Mouse (Mus musculus) liver, embryonic 12.5 days (tissue): ENCODE measurements at regions not wholly inside any gene's neighbourhood (a gene's known extent, or its start where the extent isn't known, plus 50 kb on each side); places are given as distances from the start of the nearest gene placed in this dataset.

Experiments
- ATAC-seq: fragments of 200-750 bp; cut with Nextera tagmentation; 2 replicates; pipeline ENCODE4 v1.8.0; 2017; ENCODE audit warnings: moderate number of reproducible peaks, mild to moderate bottlenecking, moderate library complexity
- H3K27ac ChIP-seq: fragments of 300-500 bp; sonication (generic); 2 replicates; pipeline ENCODE4 v1.5.1; 2016; ENCODE audit warnings: mild to moderate bottlenecking
- H3K27me3 ChIP-seq: fragments of 300-500 bp; sonication (generic); replicated peaks from 2 replicates; pipeline ENCODE4 v1.6.1; 2016; ENCODE audit warnings: mild to moderate bottlenecking, moderate library complexity
- H3K36me3 ChIP-seq: fragments of 300-500 bp; sonication (generic); 2 replicates; pipeline ENCODE4 v1.6.1; 2016; ENCODE audit warnings: mild to moderate bottlenecking, moderate library complexity
- H3K4me1 ChIP-seq: fragments of 300-500 bp; sonication (generic); 2 replicates; pipeline ENCODE4 v1.6.1; 2016
- H3K4me2 ChIP-seq: fragments of 300-500 bp; sonication (generic); 2 replicates; pipeline ENCODE4 v1.6.1; 2016; ENCODE audit warnings: mild to moderate bottlenecking, moderate library complexity
- H3K4me3 ChIP-seq: fragments of 300-500 bp; sonication (generic); 2 replicates; pipeline ENCODE4 v1.5.1; 2016; ENCODE audit warnings: mild to moderate bottlenecking, moderate library complexity
- H3K9ac ChIP-seq: fragments of 300-500 bp; sonication (generic); 2 replicates; pipeline ENCODE4 v1.6.1; 2016; ENCODE audit warnings: mild to moderate bottlenecking, moderate library complexity
- H3K9me3 ChIP-seq: fragments of 300-500 bp; sonication (generic); replicated peaks from 2 replicates; pipeline ENCODE4 v1.6.1; 2016; ENCODE audit warnings: mild to moderate bottlenecking, moderate library complexity
- WGBS: fragments of 180-500 bp; shearing (Covaris S2); methylation state at CpG from one replicate; pipeline ENCODE4 v1.1.7; 2016; ENCODE audit not compliant: insufficient replicate concordance; 5-methylcytosine and 5-hydroxymethylcytosine counted together

DNA sequence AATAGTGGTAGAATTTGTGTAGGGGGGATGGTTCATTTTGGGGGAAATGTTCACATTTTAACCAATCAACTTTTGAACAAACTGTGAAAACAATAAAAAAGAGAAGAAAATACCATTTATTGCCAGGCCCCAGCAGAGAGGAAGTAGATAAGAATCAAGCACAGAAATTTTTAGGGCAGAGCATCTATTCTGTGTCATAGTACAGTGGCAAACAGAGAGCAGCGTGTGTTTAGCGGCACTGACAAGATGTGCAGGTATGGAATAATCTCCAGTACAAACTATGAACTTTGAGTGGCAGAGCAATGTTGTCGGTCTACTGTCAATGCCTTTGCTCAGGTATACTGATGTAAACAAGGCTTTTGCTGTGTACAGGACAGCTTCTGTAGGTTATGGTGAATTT is 99.4 kb upstream of the Bmper start:
- Histone ChIP-seq H3K4me3 (no peak overlapping the region), H3K27me3 (no peaks in the 10 kb centered on the region), H3K9me3 (no peaks in the 10 kb centered on the region), H3K4me2 (no peak overlapping the region), H3K4me1 (no peaks in the 10 kb centered on the region), H3K9ac (no peak overlapping the region), H3K27ac (no peak overlapping the region), H3K36me3 (no peaks in the 10 kb centered on the region)
- 54% methylated on average over 3 of the region's 3 CpGs for WGBS
- no peak for ATAC-seq

- Histone ChIP-seq H3K9me3 (no peaks in the 10 kb centered on the region), H3K4me3 (no peak overlapping the region), H3K36me3 (no peaks in the 10 kb centered on the region), H3K27ac (no peak overlapping the region), H3K4me1 (no peaks in the 10 kb centered on the region), H3K4me2 (no peak overlapping the region), H3K9ac (no peak overlapping the region), H3K27me3 (no peaks in the 10 kb centered on the region)
- ATAC-seq: no peak
- 39% methylated on average over 10 of the region's 10 CpGs for WGBS
Measured at GRCm38 (mm10) chr9:23125761-23126704, 96.8 kb upstream of the Bmper start.

DNA sequence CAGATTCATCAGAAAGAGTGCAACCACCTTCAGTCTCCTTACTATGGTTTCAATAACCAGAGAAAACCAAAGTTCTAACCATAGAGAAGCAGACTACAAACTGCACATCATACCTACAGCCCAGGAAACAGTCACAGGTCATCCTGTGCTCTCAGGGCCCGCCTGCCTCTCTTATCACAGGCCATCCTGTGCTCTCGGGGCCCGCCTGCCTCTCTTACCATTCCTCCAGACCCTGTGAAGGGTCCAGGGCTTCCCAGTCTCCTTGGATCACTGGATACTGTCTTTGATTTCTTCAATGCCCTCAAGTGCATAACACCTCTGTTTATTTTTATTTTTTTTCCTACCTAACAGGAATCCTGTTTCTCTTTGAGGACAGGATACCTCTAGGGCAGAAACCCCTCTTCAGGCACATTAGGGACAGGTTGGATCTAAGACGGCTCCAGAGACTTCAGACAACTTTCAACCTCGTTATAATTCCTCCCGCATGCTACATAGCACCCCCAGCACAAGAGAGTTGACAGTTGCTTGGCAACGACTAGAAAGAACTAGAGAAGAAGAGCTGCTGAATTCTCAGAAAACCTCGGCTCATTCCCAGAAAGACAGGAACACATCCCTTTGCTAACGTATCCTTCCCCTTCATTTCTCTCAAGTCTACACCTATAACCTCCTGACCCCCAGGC is 95.4 kb upstream of the Bmper start:
- Histone ChIP-seq H3K27me3 (no peaks in the 10 kb centered on the region), H3K27ac (no peak overlapping the region), H3K4me2 (no peak overlapping the region), H3K9me3 (no peaks in the 10 kb centered on the region), H3K4me1 (no peaks in the 10 kb centered on the region), H3K36me3 (no peaks in the 10 kb centered on the region), H3K9ac (no peak overlapping the region), H3K4me3 (no peak overlapping the region)
- ATAC-seq: no peak
- WGBS: 52% methylated on average over 9 of the region's 9 CpGs

DNA sequence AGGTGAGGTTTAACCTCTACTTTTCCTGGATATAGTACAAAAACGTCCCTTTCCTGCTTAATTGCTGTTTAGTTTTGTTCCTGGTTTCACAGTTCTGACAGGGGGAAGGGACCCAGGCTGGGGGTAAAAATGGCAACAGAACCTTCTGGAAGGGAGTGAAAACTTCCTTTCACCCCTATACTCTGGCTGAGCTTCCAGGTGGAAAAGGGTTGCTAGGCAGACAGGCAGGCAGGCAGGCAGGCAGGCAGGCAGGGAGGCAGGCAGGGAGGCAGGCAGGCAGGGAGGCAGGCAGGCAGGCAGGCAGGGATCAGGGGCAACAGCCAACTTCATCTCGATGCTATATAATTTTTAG is 94.9 kb upstream of the Bmper start:
- H3K36me3 ChIP-seq: no peaks in the 10 kb centered on the region
- no peaks in the 10 kb centered on the region for H3K9me3 ChIP-seq
- H3K27me3 ChIP-seq: no peaks in the 10 kb centered on the region
- 46% methylated on average over 2 of the region's 2 CpGs for WGBS
- no peak overlapping the region for H3K4me2 ChIP-seq
- no peak overlapping the region for H3K27ac ChIP-seq
- H3K9ac ChIP-seq: no peak overlapping the region
- no peak overlapping the region for H3K4me3 ChIP-seq
- ATAC-seq: no peak
- H3K4me1 ChIP-seq: no peaks in the 10 kb centered on the region

- Histone ChIP-seq H3K9me3 (no peaks in the 10 kb centered on the region), H3K9ac (no peak overlapping the region), H3K4me2 (no peak overlapping the region), H3K27ac (no peak overlapping the region), H3K4me3 (no peak overlapping the region), H3K36me3 (no peaks in the 10 kb centered on the region), H3K4me1 (no peaks in the 10 kb centered on the region), H3K27me3 (no peaks in the 10 kb centered on the region)
- 82% methylated on average over 2 of the region's 2 CpGs for WGBS
- ATAC-seq: no peak
Measured at GRCm38 (mm10) chr9:23134006-23134405, 88.9 kb upstream of the Bmper start.

DNA sequence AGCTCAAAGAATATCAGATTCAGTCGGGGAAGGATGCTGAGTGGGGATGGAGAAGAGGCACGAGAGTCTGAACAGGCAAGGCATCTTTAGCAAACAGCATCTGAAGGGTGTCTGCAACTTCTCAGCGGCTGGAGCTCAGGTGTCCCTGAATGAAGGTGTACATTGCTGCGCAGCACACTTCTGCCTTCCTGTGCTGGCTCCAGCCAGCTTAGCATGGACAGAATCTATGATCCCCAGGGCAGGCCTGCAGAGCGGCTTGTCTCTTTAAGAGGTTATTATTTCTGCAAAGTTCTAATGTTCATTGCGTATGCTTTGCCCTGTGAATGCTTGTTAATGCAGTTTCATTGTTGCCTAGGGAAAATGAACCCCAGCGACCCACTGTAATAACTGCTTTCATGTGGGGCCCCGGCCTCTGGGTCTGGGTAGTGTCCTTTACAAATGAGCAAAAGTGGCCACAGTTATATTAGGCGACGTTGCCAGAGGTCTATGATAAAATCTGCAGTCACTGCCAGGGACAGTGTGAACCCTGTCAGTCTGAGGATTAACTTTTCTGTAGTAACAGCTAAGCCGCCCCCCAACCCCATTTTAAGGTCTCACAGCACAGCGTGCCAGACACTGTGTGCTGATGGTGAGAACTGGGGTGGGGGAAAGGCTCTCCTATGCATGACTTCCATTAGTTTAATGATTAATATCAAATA is 88.3 kb upstream of the Bmper start:
- Histone ChIP-seq H3K27me3 (no peaks in the 10 kb centered on the region), H3K36me3 (no peaks in the 10 kb centered on the region), H3K4me3 (no peak overlapping the region), H3K4me1 (no peaks in the 10 kb centered on the region), H3K9me3 (no peaks in the 10 kb centered on the region), H3K27ac (no peak overlapping the region), H3K4me2 (no peak overlapping the region), H3K9ac (no peak overlapping the region)
- WGBS: 69% methylated on average over 12 of the region's 12 CpGs
- ATAC-seq: no peak

- H3K4me3 ChIP-seq: no peak overlapping the region
- no peak overlapping the region for H3K9ac ChIP-seq
- no peak for ATAC-seq
- 76% methylated on average over 5 of the region's 5 CpGs for WGBS
- no peaks in the 10 kb centered on the region for H3K27me3 ChIP-seq
- H3K4me2 ChIP-seq: no peak overlapping the region
- H3K27ac ChIP-seq: no peak overlapping the region
- no peaks in the 10 kb centered on the region for H3K4me1 ChIP-seq
- no peaks in the 10 kb centered on the region for H3K9me3 ChIP-seq
- no peaks in the 10 kb centered on the region for H3K36me3 ChIP-seq
Measured at GRCm38 (mm10) chr9:23136511-23136910, 86.4 kb upstream of the Bmper start.

DNA sequence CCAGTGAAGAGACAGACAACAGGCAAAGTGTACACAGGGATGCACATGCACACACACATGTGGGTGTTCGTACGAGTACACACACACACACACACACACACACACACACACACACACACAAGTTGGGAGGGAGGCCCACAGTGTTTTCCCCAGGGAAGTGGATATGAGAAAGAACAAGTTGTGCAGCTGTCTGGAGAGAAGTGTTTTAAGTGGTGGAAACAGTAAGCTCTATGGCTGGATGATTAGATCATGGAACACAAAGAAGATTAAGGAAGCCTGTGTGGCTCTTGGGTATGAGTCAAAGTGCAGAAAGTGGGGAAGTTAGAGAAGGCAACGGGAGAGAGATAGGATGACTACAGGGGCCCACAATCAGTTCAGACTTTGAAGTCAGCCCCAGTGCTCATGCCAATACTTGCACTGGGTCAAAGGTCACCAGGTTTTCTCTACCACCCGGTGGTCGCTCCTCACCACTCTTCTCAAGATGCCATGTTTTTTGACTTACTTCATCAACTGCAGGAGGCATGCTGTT is 85.1 kb upstream of the Bmper start:
- Histone ChIP-seq H3K9me3 (no peaks in the 10 kb centered on the region), H3K9ac (no peak overlapping the region), H3K27me3 (no peaks in the 10 kb centered on the region), H3K4me2 (no peak overlapping the region), H3K4me1 (no peaks in the 10 kb centered on the region), H3K36me3 (no peaks in the 10 kb centered on the region), H3K27ac (no peak overlapping the region), H3K4me3 (no peak overlapping the region)
- no peak for ATAC-seq
- WGBS: 51% methylated on average over 5 of the region's 5 CpGs

DNA sequence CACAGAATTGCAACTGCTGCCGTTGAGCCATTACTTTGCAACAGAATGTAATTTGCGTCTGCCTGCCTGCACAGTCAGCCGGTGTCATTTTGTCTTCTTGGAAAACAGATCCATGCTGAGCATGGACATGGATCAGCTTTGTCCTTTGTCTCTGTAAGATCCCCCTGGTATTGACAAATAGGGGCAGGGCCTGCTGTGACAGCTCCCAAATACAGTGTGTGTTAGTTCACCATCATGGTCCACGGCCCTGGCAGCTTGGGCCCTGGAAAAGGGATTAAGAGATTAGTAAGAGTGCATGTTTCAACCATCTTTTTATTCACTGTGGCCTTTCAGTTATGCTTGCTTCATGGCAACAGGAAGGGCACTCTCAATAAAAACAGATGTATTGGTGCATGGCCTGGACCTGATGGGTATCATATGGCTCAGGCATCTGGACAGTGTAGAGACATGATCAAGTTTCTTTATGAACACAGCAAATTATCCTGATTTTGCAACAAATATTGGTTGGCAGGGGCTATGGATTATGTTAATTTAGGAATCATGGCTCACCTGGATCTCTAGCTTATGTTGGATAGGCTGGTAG is 83.2 kb upstream of the Bmper start:
- H3K9me3 ChIP-seq: no peaks in the 10 kb centered on the region
- no peaks in the 10 kb centered on the region for H3K27me3 ChIP-seq
- no peak overlapping the region for H3K4me2 ChIP-seq
- H3K27ac ChIP-seq: no peak overlapping the region
- H3K4me1 ChIP-seq: no peaks in the 10 kb centered on the region
- ATAC-seq: no peak
- H3K9ac ChIP-seq: no peak overlapping the region
- H3K36me3 ChIP-seq: no peaks in the 10 kb centered on the region
- no peak overlapping the region for H3K4me3 ChIP-seq
- 75% methylated on average over 4 of the region's 4 CpGs for WGBS

DNA sequence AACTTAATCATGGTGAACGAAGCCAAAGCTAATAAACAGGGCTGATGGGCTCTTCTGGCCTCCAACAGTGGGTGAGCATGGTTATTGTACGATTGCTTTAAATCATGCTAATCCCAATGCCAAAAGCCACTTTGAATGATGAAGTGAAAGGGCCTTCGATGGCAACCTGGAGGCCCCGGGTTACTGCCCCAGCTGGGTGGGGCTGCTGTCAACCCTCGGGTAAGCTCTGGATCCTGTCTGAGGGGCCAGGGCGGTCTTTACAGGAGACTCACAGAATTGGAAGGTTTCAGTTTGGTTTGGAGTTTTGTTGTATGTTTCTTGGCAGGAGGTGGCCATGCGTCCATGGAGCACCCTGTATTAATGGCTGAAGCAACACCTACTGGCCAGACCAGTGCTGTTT is 78.6 kb upstream of the Bmper start:
- no peaks in the 10 kb centered on the region for H3K36me3 ChIP-seq
- no peak overlapping the region for H3K4me2 ChIP-seq
- H3K9me3 ChIP-seq: no peaks in the 10 kb centered on the region
- no peaks in the 10 kb centered on the region for H3K27me3 ChIP-seq
- WGBS: 68% methylated on average over 7 of the region's 7 CpGs
- no peak overlapping the region for H3K27ac ChIP-seq
- no peak for ATAC-seq
- no peaks in the 10 kb centered on the region for H3K4me1 ChIP-seq
- H3K4me3 ChIP-seq: no peak overlapping the region
- no peak overlapping the region for H3K9ac ChIP-seq

- Histone ChIP-seq H3K4me1 (no peaks in the 10 kb centered on the region), H3K4me3 (no peak overlapping the region), H3K27me3 (no peaks in the 10 kb centered on the region), H3K9ac (no peak overlapping the region), H3K9me3 (no peaks in the 10 kb centered on the region), H3K36me3 (no peaks in the 10 kb centered on the region), H3K4me2 (no peak overlapping the region), H3K27ac (no peak overlapping the region)
- ATAC-seq: no peak
- 77% methylated on average over 6 of the region's 6 CpGs for WGBS
Measured at GRCm38 (mm10) chr9:23150338-23150737, 72.5 kb upstream of the Bmper start.

GRCm38 (mm10) chr9:23150874-23151273 is 72.0 kb upstream of the Bmper start:
- Histone ChIP-seq H3K4me1 (no peaks in the 10 kb centered on the region), H3K27ac (no peak overlapping the region), H3K36me3 (no peaks in the 10 kb centered on the region), H3K4me3 (no peak overlapping the region), H3K9ac (no peak overlapping the region), H3K9me3 (no peaks in the 10 kb centered on the region), H3K4me2 (no peak overlapping the region), H3K27me3 (no peaks in the 10 kb centered on the region)
- WGBS: 46% methylated on average over 3 of the region's 3 CpGs
- no peak for ATAC-seq
